Mouse (Mus musculus) heart, postnatal 0 days (tissue): Measurements from ENCODE around the gene Nxt1. TPM values are rescaled to one million over a fixed set of nuclear protein-coding genes. Genes with fewer than 3 reads are reported as not detected.

Experiments used
- ATAC-seq: fragments of 200-750 bp; cut with Nextera tagmentation; 2 replicates; pipeline ENCODE4 v1.8.0; 2017; ENCODE audit warnings: low read depth, moderate number of reproducible peaks, moderate library complexity; ENCODE audit not compliant: insufficient read depth
- DNase-seq: peaks from one replicate; pipeline ENCODE4 v3.0.0-alpha.2; 2016; ENCODE audit warnings: low spot score
- H3K27ac ChIP-seq: fragments of 300-500 bp; sonication (generic); 2 replicates; pipeline ENCODE4 v1.5.1; 2014; ENCODE audit warnings: low read depth, mild to moderate bottlenecking
- H3K27me3 ChIP-seq: fragments of 300-500 bp; sonication (generic); 2 replicates; pipeline ENCODE4 v1.6.1; 2014; ENCODE audit warnings: low read length, mixed read lengths; ENCODE audit not compliant: control insufficient read depth, insufficient read depth
- H3K36me3 ChIP-seq: fragments of 300-500 bp; sonication (generic); replicated peaks from 2 replicates; pipeline ENCODE4 v1.6.1; 2014; ENCODE audit warnings: low read length, mixed read lengths; ENCODE audit not compliant: control insufficient read depth, insufficient read depth
- H3K4me1 ChIP-seq: fragments of 300-500 bp; sonication (generic); 2 replicates; pipeline ENCODE4 v1.6.1; 2014; ENCODE audit warnings: antibody characterized with exemption; ENCODE audit not compliant: control insufficient read depth, insufficient read depth
- H3K4me2 ChIP-seq: fragments of 300-500 bp; sonication (generic); 2 replicates; pipeline ENCODE4 v1.6.1; 2014; ENCODE audit warnings: low read depth, mild to moderate bottlenecking, low read length, moderate library complexity
- H3K4me3 ChIP-seq: fragments of 300-500 bp; sonication (generic); 2 replicates; pipeline ENCODE4 v1.5.1; 2014; ENCODE audit warnings: low read depth, low read length
- H3K9ac ChIP-seq: fragments of 300-500 bp; sonication (generic); replicated peaks from 2 replicates; pipeline ENCODE4 v1.6.1; 2014; ENCODE audit warnings: low read depth, low read length, mixed read lengths
- H3K9me3 ChIP-seq: fragments of 300-500 bp; sonication (generic); replicated peaks from 2 replicates; pipeline ENCODE4 v1.6.1; 2016; ENCODE audit warnings: low read length; ENCODE audit not compliant: control insufficient read depth
- CTCF ChIP-seq: IDR thresholded peaks from 2 replicates; pipeline ENCODE4 v1.5.1; 2016; ENCODE audit warnings: antibody characterized with exemption, control low read depth, low read depth
- EP300 ChIP-seq: IDR thresholded peaks from 2 replicates; pipeline ENCODE4 v1.6.1; 2016; ENCODE audit warnings: antibody characterized with exemption, low read depth
- WGBS: fragments of 180-500 bp; shearing (Covaris S2); extraction: QIAGEN DNeasy Blood & Tissue Kit; methylation state at CpG from one replicate; pipeline ENCODE4 v1.1.7; 2014; 5-methylcytosine and 5-hydroxymethylcytosine counted together
- polyA plus RNA-seq: library from polyadenylated mRNA; unstranded; fragments of >200 nt; fragmentation: Nextera tagmentation; extraction: Ambion mirVana; gene quantifications from 2 replicates; pipeline ENCODE4 v1.2.1, GENCODE M21; 2015
- total RNA-seq: library from RNA; depleted of rRNA; stranded (reverse); fragments of >200 nt; gene quantifications from 2 replicates; pipeline ENCODE4 v1.2.3, GENCODE M21; 2014; ENCODE audit warnings: low replicate concordance

The Nxt1 gene
- total and polyA plus RNA-seq, 2 experiments from 2014 or later = 28.6 to 38.9 TPM

- Histone ChIP-seq H3K9ac (no peak overlapping the region), H3K4me2 (no peak overlapping the region), H3K4me1 (0 out of 2 replicates have a peak, but pooled peaks cover 3% of the 10 kb centered on the region), H3K36me3 (peaks cover 85% of the 10 kb centered on the region), H3K27me3 (no peaks in the 10 kb centered on the region), H3K27ac (no peak overlapping the region), H3K9me3 (no peaks in the 10 kb centered on the region), H3K4me3 (no peak overlapping the region)
- DNase-seq (no peak), ATAC-seq (no peak)
- 81% methylated on average over 3 of the region's 3 CpGs for WGBS
- TF ChIP-seq CTCF (no peak), EP300 (no peak)
These were observed 17.9 kb downstream of the Nxt1 start for GRCm38 (mm10) chr2:148690291-148690690.

GRCm38 (mm10) chr2:148690781-148691180, 18.4 kb downstream of the Nxt1 start:
- Histone ChIP-seq H3K27ac (no peak overlapping the region), H3K4me2 (no peak overlapping the region), H3K4me1 (0 out of 2 replicates have a peak, but pooled peaks cover 3% of the 10 kb centered on the region), H3K9me3 (no peaks in the 10 kb centered on the region), H3K9ac (no peak overlapping the region), H3K27me3 (no peaks in the 10 kb centered on the region), H3K36me3 (peaks cover 82% of the 10 kb centered on the region), H3K4me3 (no peak overlapping the region)
- TF ChIP-seq EP300 (no peak), CTCF (no peak)
- DNase-seq = no peak
- no peak for ATAC-seq
- 95% methylated on average over 5 of the region's 5 CpGs for WGBS

GRCm38 (mm10) chr2:148698571-148698970, 26.2 kb downstream of the Nxt1 start:
- 74% methylated on average over 5 of the region's 5 CpGs for WGBS
- ATAC-seq (no peak), DNase-seq (no peak)
- H3K27me3 ChIP-seq = no peaks in the 10 kb centered on the region
- H3K9me3 ChIP-seq = no peaks in the 10 kb centered on the region
- TF ChIP-seq CTCF = no peak
- TF ChIP-seq EP300 = no peak
- no peaks in the 10 kb centered on the region for H3K4me1 ChIP-seq
- no peak overlapping the region for H3K27ac ChIP-seq
- H3K36me3 ChIP-seq = peaks cover 54% of the 10 kb centered on the region
- no peak overlapping the region for H3K4me3 ChIP-seq
- no peak overlapping the region for H3K9ac ChIP-seq
- no peak overlapping the region for H3K4me2 ChIP-seq

GRCm38 (mm10) chr2:148706409-148707201, 34.2 kb downstream of the Nxt1 start:
- no peaks in the 10 kb centered on the region for H3K4me1 ChIP-seq
- no peak overlapping the region for H3K9ac ChIP-seq
- H3K9me3 ChIP-seq = no peaks in the 10 kb centered on the region
- no peaks in the 10 kb centered on the region for H3K27me3 ChIP-seq
- WGBS = 79% methylated on average over 15 of the region's 15 CpGs
- H3K27ac ChIP-seq = no peak overlapping the region
- ATAC-seq (peak; percentile 36; the same call in 1 of the 2 replicates), DNase-seq (peak; percentile 62)
- H3K4me3 ChIP-seq = no peak overlapping the region
- TF ChIP-seq EP300 (no peak), CTCF (peak; percentile 57)
- no peak overlapping the region for H3K4me2 ChIP-seq
- H3K36me3 ChIP-seq = peaks cover 14% of the 10 kb centered on the region

GRCm38 (mm10) chr2:148707202-148707530, 34.8 kb downstream of the Nxt1 start:
- ATAC-seq (no peak), DNase-seq (no peak)
- Histone ChIP-seq H3K27ac (no peak overlapping the region), H3K4me1 (no peaks in the 10 kb centered on the region), H3K9me3 (no peaks in the 10 kb centered on the region), H3K4me3 (no peak overlapping the region), H3K27me3 (no peaks in the 10 kb centered on the region), H3K36me3 (peaks cover 19% of the 10 kb centered on the region), H3K4me2 (no peak overlapping the region), H3K9ac (no peak overlapping the region)
- 83% methylated on average over 6 of the region's 6 CpGs for WGBS
- TF ChIP-seq CTCF = no peak
- no peak for TF ChIP-seq EP300

GRCm38 (mm10) chr2:148712326-148712725, 39.9 kb downstream of the Nxt1 start:
- Histone ChIP-seq H3K36me3 (peaks cover 8% of the 10 kb centered on the region), H3K27me3 (no peaks in the 10 kb centered on the region), H3K4me1 (peaks cover 5% of the 10 kb centered on the region; the same call in 1 of the 2 replicates), H3K4me3 (no peak overlapping the region), H3K27ac (no peak overlapping the region), H3K9me3 (no peaks in the 10 kb centered on the region), H3K4me2 (no peak overlapping the region), H3K9ac (no peak overlapping the region)
- ATAC-seq (no peak), DNase-seq (no peak)
- 81% methylated on average over 3 of the region's 3 CpGs for WGBS
- TF ChIP-seq CTCF (no peak), EP300 (no peak)
